Mouse (Mus musculus) E14TG2a.4 (cell line): ENCODE measurements around the gene Src.

Source experiments
- CTCF ChIP-seq: conservative IDR thresholded peaks from 2 replicates; pipeline ENCODE4 v1.5.1; 2014; ENCODE audit warnings: low read length
- NANOG ChIP-seq: IDR thresholded peaks from 2 replicates; pipeline ENCODE4 v1.6.1; 2014; ENCODE audit warnings: borderline replicate concordance, low read length, mixed read lengths

- TF ChIP-seq CTCF (no peak), NANOG (no peak)
These were observed 10.3 kb downstream of the Src start for GRCm38 (mm10) chr2:157428351-157429139.
